Mouse (Mus musculus) liver, embryonic 11.5 days (tissue): ENCODE measurements at regions not wholly inside any gene's neighbourhood (a gene's known extent, or its start where the extent isn't known, plus 50 kb on each side); places are given as distances from the start of the nearest gene placed in this dataset.

Experiments
- ATAC-seq: fragments of 200-750 bp; cut with Nextera tagmentation; replicated peaks from 2 replicates; pipeline ENCODE4 v1.8.0; 2017; ENCODE audit warnings: moderate number of reproducible peaks, mild to moderate bottlenecking, moderate TSS enrichment, moderate library complexity; ENCODE audit not compliant: low FRiP score
- DNase-seq: peaks from one replicate; pipeline ENCODE4 v3.0.0-alpha.2; 2017; ENCODE audit warnings: low spot score
- H3K27ac ChIP-seq: fragments of 300-500 bp; sonication (generic); 2 replicates; pipeline ENCODE4 v1.5.1; 2014; ENCODE audit warnings: mild to moderate bottlenecking, low read depth, low read length, control low read depth
- H3K27me3 ChIP-seq: fragments of 300-500 bp; sonication (generic); replicated peaks from 2 replicates; pipeline ENCODE4 v1.6.1; 2014; ENCODE audit warnings: low read length, mixed read lengths; ENCODE audit not compliant: control insufficient read depth, insufficient read depth
- H3K36me3 ChIP-seq: fragments of 300-500 bp; sonication (generic); 2 replicates; pipeline ENCODE4 v1.6.1; 2014; ENCODE audit warnings: mild to moderate bottlenecking, low read length, moderate library complexity, mixed read lengths; ENCODE audit not compliant: control insufficient read depth, insufficient read depth
- H3K4me1 ChIP-seq: fragments of 300-500 bp; sonication (generic); replicated peaks from 2 replicates; pipeline ENCODE4 v1.6.1; 2014; ENCODE audit warnings: low read length, mixed read lengths; ENCODE audit not compliant: control insufficient read depth, insufficient read depth
- H3K4me2 ChIP-seq: fragments of 300-500 bp; sonication (generic); 2 replicates; pipeline ENCODE4 v1.6.1; 2014; ENCODE audit warnings: mild to moderate bottlenecking, control low read depth, moderate library complexity
- H3K4me3 ChIP-seq: fragments of 300-500 bp; sonication (generic); 2 replicates; pipeline ENCODE4 v1.5.1; 2014; ENCODE audit warnings: low read depth, low read length, control low read depth
- H3K9ac ChIP-seq: fragments of 300-500 bp; sonication (generic); 2 replicates; pipeline ENCODE4 v1.6.1; 2014; ENCODE audit warnings: low read depth, low read length, control low read depth
- H3K9me3 ChIP-seq: fragments of 300-500 bp; sonication (generic); 2 replicates; pipeline ENCODE4 v1.6.1; 2016; ENCODE audit warnings: low read length, inconsistent platforms, mixed read lengths; ENCODE audit not compliant: control insufficient read depth
- WGBS: fragments of 180-500 bp; shearing (Covaris S2); extraction: QIAGEN DNeasy Blood & Tissue Kit; methylation state at CpG from one replicate; pipeline ENCODE4 v1.1.7; 2014; 5-methylcytosine and 5-hydroxymethylcytosine counted together

DNA sequence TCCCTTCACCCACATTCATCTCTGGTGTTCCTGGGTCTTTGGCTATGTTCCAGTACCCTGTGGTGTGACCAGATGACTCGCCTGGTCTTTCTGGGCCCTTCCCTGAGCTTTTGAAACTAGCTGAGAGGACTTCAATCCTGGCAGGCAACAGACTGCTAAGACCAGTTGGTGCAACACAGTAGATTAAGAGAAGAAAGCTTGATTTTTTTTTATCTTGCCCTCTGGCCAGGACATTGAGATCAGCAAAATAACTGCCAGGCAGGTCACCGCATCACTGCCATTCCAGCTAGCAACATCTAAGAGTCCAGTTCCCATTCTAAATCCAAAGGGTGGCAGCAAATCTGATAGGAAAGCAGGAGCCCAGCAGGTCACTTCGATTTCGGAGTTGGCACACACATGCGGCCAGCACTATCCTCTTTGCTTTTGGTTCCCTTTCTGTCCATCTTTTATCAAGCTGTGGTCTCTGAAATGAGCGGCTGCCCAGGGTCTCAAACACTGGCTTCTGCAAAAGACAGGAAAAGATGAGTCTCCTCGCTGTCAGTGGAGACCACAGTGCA, 181.9 kb upstream of the Cpeb2 start:
- Histone ChIP-seq H3K4me1 (no peaks in the 10 kb centered on the region), H3K4me2 (no peak overlapping the region), H3K27me3 (no peaks in the 10 kb centered on the region), H3K4me3 (no peak overlapping the region), H3K36me3 (no peaks in the 10 kb centered on the region), H3K9me3 (no peaks in the 10 kb centered on the region), H3K27ac (no peak overlapping the region), H3K9ac (no peak overlapping the region)
- ATAC-seq (no peak), DNase-seq (no peak)
- WGBS: 55% methylated on average over 7 of the region's 7 CpGs

DNA sequence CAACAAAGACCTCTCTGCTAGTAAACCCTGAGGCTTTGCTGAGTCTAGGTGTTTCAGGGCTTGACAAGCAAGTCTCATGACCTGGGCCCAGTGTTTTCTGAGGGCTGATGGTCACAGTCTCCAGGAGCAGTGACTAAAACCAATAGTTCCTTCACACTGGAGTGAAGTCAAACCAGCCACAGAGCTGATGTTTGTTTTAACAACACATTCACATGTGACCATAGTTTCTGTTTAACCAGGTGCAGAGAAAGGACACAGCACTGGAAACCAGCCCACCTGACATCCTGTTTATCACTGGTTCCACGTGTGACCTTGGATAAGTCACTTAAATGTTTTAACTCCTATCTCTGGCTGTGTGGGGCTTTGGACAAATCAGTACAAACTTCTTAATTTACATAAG, 180.3 kb upstream of the Cpeb2 start:
- Histone ChIP-seq H3K9me3 (no peaks in the 10 kb centered on the region), H3K4me1 (no peaks in the 10 kb centered on the region), H3K27ac (no peak overlapping the region), H3K36me3 (no peaks in the 10 kb centered on the region), H3K27me3 (no peaks in the 10 kb centered on the region), H3K9ac (no peak overlapping the region), H3K4me2 (no peak overlapping the region), H3K4me3 (no peak overlapping the region)
- no peak for ATAC-seq
- no peak for DNase-seq
- WGBS: 48% methylated on average over 1 of the region's 1 CpGs

DNA sequence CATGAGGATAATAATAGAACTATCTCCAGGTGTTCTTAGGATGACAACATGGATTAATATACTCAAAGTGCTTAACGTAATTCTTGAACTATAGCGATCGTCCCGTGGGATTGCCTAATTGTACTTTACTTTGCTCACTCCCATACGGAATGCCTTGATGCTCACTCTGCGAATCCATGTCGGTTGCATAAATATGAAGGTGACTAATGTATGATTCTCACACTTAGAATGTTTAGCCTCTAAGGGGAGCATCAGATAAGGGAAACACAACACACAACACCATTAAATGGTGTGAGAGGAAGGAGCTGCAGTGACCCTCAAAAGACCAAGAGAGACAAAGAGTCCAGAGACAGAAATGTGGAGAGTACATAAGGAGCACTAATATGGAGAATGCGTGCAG, 178.4 kb upstream of the Cpeb2 start:
- Histone ChIP-seq H3K9ac (no peak overlapping the region), H3K9me3 (no peaks in the 10 kb centered on the region), H3K27ac (no peak overlapping the region), H3K4me2 (no peak overlapping the region), H3K4me1 (no peaks in the 10 kb centered on the region), H3K4me3 (no peak overlapping the region), H3K27me3 (no peaks in the 10 kb centered on the region), H3K36me3 (no peaks in the 10 kb centered on the region)
- 91% methylated on average over 8 of the region's 8 CpGs for WGBS
- ATAC-seq (no peak), DNase-seq (no peak)

- H3K9ac ChIP-seq: no peak overlapping the region
- no peak for ATAC-seq
- no peaks in the 10 kb centered on the region for H3K27me3 ChIP-seq
Observed at GRCm38 (mm10) chr5:43055111-43055710, 177.8 kb upstream of the Cpeb2 start.

DNA sequence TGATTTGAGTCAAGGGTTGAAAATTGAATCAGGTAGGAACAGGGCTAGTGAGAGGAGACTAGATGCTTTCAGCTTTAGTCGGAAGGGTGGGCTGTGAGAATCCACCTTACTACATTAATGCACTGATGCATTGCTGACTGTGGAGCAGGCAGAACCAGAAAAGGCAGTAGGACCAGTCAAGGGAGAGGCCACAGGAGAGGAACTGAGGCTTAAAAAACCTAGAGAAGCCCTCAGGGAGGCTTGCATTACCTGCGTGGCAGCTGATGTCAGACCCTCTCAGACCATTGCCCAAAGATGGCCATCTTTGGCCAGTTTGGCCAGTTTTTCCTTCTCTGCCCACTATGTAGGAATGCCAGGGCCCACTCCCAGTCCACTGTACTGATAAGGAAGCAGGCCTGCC, 176.5 kb upstream of the Cpeb2 start:
- WGBS: 82% methylated on average over 2 of the region's 2 CpGs

More at GRCm38 (mm10) chr5:43055111-43055710, 177.8 kb upstream of the Cpeb2 start:
- WGBS: 63% methylated on average over 4 of the region's 4 CpGs
- Histone ChIP-seq H3K27ac (no peak overlapping the region), H3K36me3 (no peaks in the 10 kb centered on the region), H3K4me3 (no peak overlapping the region), H3K9me3 (no peaks in the 10 kb centered on the region), H3K4me2 (no peak overlapping the region), H3K4me1 (no peaks in the 10 kb centered on the region)
- DNase-seq: no peak

GRCm38 (mm10) chr5:43061243-43061642, 171.7 kb upstream of the Cpeb2 start:
- DNase-seq: no peak
- H3K27ac ChIP-seq: no peak overlapping the region
- no peaks in the 10 kb centered on the region for H3K36me3 ChIP-seq
- no peaks in the 10 kb centered on the region for H3K9me3 ChIP-seq
- WGBS: 75% methylated on average over 2 of the region's 2 CpGs
- H3K9ac ChIP-seq: no peak overlapping the region
- no peaks in the 10 kb centered on the region for H3K27me3 ChIP-seq
- H3K4me3 ChIP-seq: no peak overlapping the region
- ATAC-seq: no peak
- no peak overlapping the region for H3K4me2 ChIP-seq
- H3K4me1 ChIP-seq: no peaks in the 10 kb centered on the region

More for the DNA sequence above, 176.5 kb upstream of the Cpeb2 start:
- Histone ChIP-seq H3K27ac (no peak overlapping the region), H3K9ac (no peak overlapping the region), H3K27me3 (no peaks in the 10 kb centered on the region), H3K4me1 (no peaks in the 10 kb centered on the region), H3K9me3 (no peaks in the 10 kb centered on the region), H3K4me2 (no peak overlapping the region), H3K36me3 (no peaks in the 10 kb centered on the region), H3K4me3 (no peak overlapping the region)
- ATAC-seq (no peak), DNase-seq (no peak)

GRCm38 (mm10) chr5:43061797-43062391, 171.1 kb upstream of the Cpeb2 start:
- ATAC-seq (no peak), DNase-seq (no peak)
- Histone ChIP-seq H3K4me3 (no peak overlapping the region), H3K36me3 (no peaks in the 10 kb centered on the region), H3K27me3 (no peaks in the 10 kb centered on the region), H3K4me2 (no peak overlapping the region), H3K9ac (no peak overlapping the region), H3K27ac (no peak overlapping the region), H3K9me3 (no peaks in the 10 kb centered on the region), H3K4me1 (no peaks in the 10 kb centered on the region)
- WGBS: 62% methylated on average over 1 of the region's 1 CpGs

DNA sequence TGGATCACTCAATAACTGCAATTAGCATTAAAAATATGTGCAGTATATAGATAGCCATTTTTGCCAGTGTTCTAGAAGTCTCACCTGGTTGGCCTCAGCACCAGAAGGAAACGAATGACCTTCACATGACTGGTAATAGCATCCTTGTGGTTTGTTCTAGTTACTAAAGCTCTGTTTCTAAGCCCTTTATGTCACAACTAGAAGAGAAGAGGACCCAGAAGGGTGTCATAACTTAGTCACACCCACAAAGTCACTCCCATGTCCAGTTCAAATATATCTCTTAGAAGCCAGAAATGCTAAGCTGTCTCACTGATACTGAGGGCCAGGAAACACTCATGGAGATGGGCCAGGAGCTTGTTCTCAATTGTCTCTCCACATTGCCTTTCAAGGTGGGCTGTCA, 170.5 kb upstream of the Cpeb2 start:
- H3K4me1 ChIP-seq: no peaks in the 10 kb centered on the region
- ATAC-seq (no peak), DNase-seq (no peak)
- 85% methylated on average over 1 of the region's 1 CpGs for WGBS
- no peak overlapping the region for H3K9ac ChIP-seq
- H3K27me3 ChIP-seq: no peaks in the 10 kb centered on the region
- H3K27ac ChIP-seq: no peak overlapping the region
- H3K4me3 ChIP-seq: no peak overlapping the region
- no peak overlapping the region for H3K4me2 ChIP-seq
- no peaks in the 10 kb centered on the region for H3K9me3 ChIP-seq
- H3K36me3 ChIP-seq: no peaks in the 10 kb centered on the region

DNA sequence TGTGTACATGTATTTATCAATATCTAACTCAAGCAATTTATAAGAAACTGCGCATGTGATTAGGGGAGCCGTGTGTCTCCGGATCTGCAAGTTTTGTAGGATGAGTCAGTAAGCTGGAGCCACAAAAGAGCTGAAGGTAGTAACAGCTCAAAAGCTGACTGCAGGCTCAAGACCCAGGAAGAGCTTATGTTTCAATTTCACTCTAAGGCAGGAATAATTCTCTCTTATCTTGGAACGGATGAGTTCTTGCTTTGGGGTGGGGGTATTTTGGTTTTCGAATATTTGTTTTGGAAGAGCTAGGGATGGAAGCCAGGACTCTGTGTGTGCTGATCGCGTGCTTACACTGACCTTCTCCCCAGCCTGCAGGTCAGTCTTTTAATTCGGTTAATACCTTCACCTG, 169.6 kb upstream of the Cpeb2 start:
- Histone ChIP-seq H3K27ac (no peak overlapping the region), H3K9me3 (no peaks in the 10 kb centered on the region), H3K27me3 (no peaks in the 10 kb centered on the region), H3K4me1 (no peaks in the 10 kb centered on the region), H3K9ac (no peak overlapping the region), H3K4me2 (no peak overlapping the region), H3K4me3 (no peak overlapping the region), H3K36me3 (no peaks in the 10 kb centered on the region)
- no peak for DNase-seq
- 76% methylated on average over 8 of the region's 8 CpGs for WGBS
- ATAC-seq: no peak
